17 mouse cellular contexts compared by ENCODE assay signal in the genomic region with DNA sequence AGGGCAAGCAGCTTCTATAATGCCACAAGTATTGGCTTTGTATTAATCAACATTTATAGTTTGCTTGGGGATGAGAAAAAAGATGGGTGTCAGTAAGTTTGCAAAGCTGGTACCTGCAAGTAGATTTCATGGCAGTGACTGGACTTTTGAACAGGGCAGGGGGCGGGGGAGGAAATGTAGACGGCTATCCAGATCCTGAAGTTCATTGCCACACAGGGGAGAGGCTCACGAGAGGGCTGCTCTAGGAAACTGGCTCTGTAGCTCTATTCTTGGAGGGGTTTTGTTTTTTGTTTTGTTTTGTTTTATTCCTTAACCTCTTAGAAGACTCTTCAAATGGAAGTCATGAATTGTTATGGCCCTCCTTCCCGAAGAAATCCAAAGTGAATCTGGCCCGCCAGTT.
DNase-seq lines count a peak whose midpoint lies in the region; ATAC-seq and TF ChIP-seq lines count a peak whose summit lies in the region.
"Had no signal": no experiment of that assay in that cellular context is flagged by ENCODE, and none has a peak within 500 bp of the region (broad histone marks: within the 10 kb centered on the region; RNA-seq: fewer than 3 reads in every experiment).

No protein-coding gene starts in this region.

- peak overlapping the region; percentile 25 for H3K27ac ChIP-seq in heart, embryonic 12.5 days (ENCODE audit: poor library complexity, severe bottlenecking)
- H3K27ac ChIP-seq in limb, embryonic 11.5 days (replicated peaks; ENCODE audit: low read depth, low read length): 0 out of 2 replicates have a peak overlapping the region, but pooled peaks have one; percentile 4
- no peak overlapping the region for H3K27ac ChIP-seq in limb, embryonic 10.5 days
- H3K27ac ChIP-seq in forebrain, postnatal 0 days (ENCODE audit: low read depth, low read length): peak overlapping the region; percentile 42
- H3K27ac ChIP-seq in olfactory bulb, adult 2 months (ENCODE audit: insufficient read depth, low read depth, low read length): 0 out of 2 replicates have a peak overlapping the region, but pooled peaks have one; percentile 20
- H3K27ac ChIP-seq: embryonic facial prominence, embryonic 15.5 days; liver, embryonic 12.5 days; lung, embryonic 15.5 days had no signal

- no peak for TF ChIP-seq POLR2A in olfactory bulb, adult 2 months (IDR thresholded peaks at IDR 0.05; ENCODE audit: insufficient read depth, low read depth, low read length)

- no peak overlapping the region for H3K9ac ChIP-seq in heart, embryonic 12.5 days
- no peak overlapping the region for H3K9ac ChIP-seq in limb, embryonic 11.5 days (ENCODE audit: low read length)
- no peak overlapping the region for H3K9ac ChIP-seq in forebrain, postnatal 0 days
- H3K9ac ChIP-seq: embryonic facial prominence, embryonic 15.5 days; liver, embryonic 12.5 days; lung, embryonic 15.5 days had no signal

- H3K4me2 ChIP-seq in heart, embryonic 12.5 days: no peak overlapping the region
- H3K4me2 ChIP-seq in limb, embryonic 11.5 days (ENCODE audit: low read depth, severe bottlenecking): no peak overlapping the region
- no peak overlapping the region for H3K4me2 ChIP-seq in forebrain, postnatal 0 days (ENCODE audit: low read depth)
- H3K4me2 ChIP-seq: embryonic facial prominence, embryonic 15.5 days; liver, embryonic 12.5 days; lung, embryonic 15.5 days; midbrain, embryonic 11.5 days had no signal

- ATAC-seq in heart, embryonic 12.5 days (ENCODE audit: insufficient number of reproducible peaks, low FRiP score): no peak
- no peak for ATAC-seq in limb, embryonic 11.5 days (ENCODE audit: insufficient number of reproducible peaks, low FRiP score, low TSS enrichment, low read depth)
- ATAC-seq in forebrain, postnatal 0 days: no peak
- ATAC-seq: liver, embryonic 12.5 days had no signal

- H3K27me3 ChIP-seq in heart, embryonic 12.5 days (replicated peaks): no peaks in the 10 kb centered on the region
- no peaks in the 10 kb centered on the region for H3K27me3 ChIP-seq in limb, embryonic 11.5 days (ENCODE audit: control insufficient read depth, insufficient read depth, low read length)
- H3K27me3 ChIP-seq in limb, embryonic 10.5 days (ENCODE audit: low read depth, poor library complexity, severe bottlenecking): no peaks in the 10 kb centered on the region
- no peaks in the 10 kb centered on the region for H3K27me3 ChIP-seq in forebrain, postnatal 0 days (ENCODE audit: insufficient read depth, low read length)
- H3K27me3 ChIP-seq: embryonic facial prominence, embryonic 15.5 days; liver, embryonic 12.5 days; lung, embryonic 15.5 days had no signal

- 69% methylated on average over 5 of the region's 5 CpGs for WGBS in heart, embryonic 12.5 days
- 81% methylated on average over 5 of the region's 5 CpGs for WGBS in limb, embryonic 11.5 days
- WGBS in limb, embryonic 10.5 days: 82% methylated on average over 5 of the region's 5 CpGs
- WGBS in forebrain, postnatal 0 days: 45% methylated on average over 5 of the region's 5 CpGs
- 77% methylated on average over 5 of the region's 5 CpGs for WGBS in olfactory bulb, adult 2 months

- H3K36me3 ChIP-seq in heart, embryonic 12.5 days: no peaks in the 10 kb centered on the region
- no peaks in the 10 kb centered on the region for H3K36me3 ChIP-seq in limb, embryonic 11.5 days (ENCODE audit: control insufficient read depth, insufficient read depth, low read length)
- H3K36me3 ChIP-seq in limb, embryonic 10.5 days: no peaks in the 10 kb centered on the region
- H3K36me3 ChIP-seq in forebrain, postnatal 0 days (ENCODE audit: insufficient read depth): no peaks in the 10 kb centered on the region
- H3K36me3 ChIP-seq: embryonic facial prominence, embryonic 15.5 days; liver, embryonic 12.5 days; lung, embryonic 15.5 days had no signal

- H3K9me3 ChIP-seq in heart, embryonic 12.5 days (replicated peaks): no peaks in the 10 kb centered on the region
- H3K9me3 ChIP-seq in limb, embryonic 11.5 days (ENCODE audit: control insufficient read depth, low read length): no peaks in the 10 kb centered on the region
- no peaks in the 10 kb centered on the region for H3K9me3 ChIP-seq in limb, embryonic 10.5 days (replicated peaks)
- no peaks in the 10 kb centered on the region for H3K9me3 ChIP-seq in forebrain, postnatal 0 days (ENCODE audit: low read length)
- H3K9me3 ChIP-seq: embryonic facial prominence, embryonic 15.5 days; liver, embryonic 12.5 days; lung, embryonic 15.5 days had no signal

- H3K4me3 ChIP-seq in heart, embryonic 12.5 days: no peak overlapping the region
- H3K4me3 ChIP-seq in limb, embryonic 11.5 days (ENCODE audit: low read depth, low read length): no peak overlapping the region
- no peak overlapping the region for H3K4me3 ChIP-seq in limb, embryonic 10.5 days
- no peak overlapping the region for H3K4me3 ChIP-seq in forebrain, postnatal 0 days (ENCODE audit: low read depth, low read length)
- no peak overlapping the region for H3K4me3 ChIP-seq in olfactory bulb, adult 2 months (ENCODE audit: insufficient read depth, low read depth, low read length)
- H3K4me3 ChIP-seq: embryonic facial prominence, embryonic 15.5 days; liver, embryonic 12.5 days; lung, embryonic 15.5 days had no signal

- intact Hi-C loops in heart, postnatal 14 days (cut with DNase I): no loop called here

- no peak for DNase-seq in heart, postnatal 14 days
- DNase-seq in limb, embryonic 11.5 days (ENCODE audit: low spot score): no peak
- no peak for DNase-seq in limb, embryonic 10.5 days (ENCODE audit: low spot score)
- no peak for DNase-seq in forebrain, postnatal 0 days
- no peak for DNase-seq in lung, postnatal 4 days
- DNase-seq: adrenal gland, postnatal 36 days; B cell, adult 2 months; cerebellum, adult 11-12 months; gastrocnemius, postnatal 36 days; kidney, adult 2 months; kidney, postnatal 10 days had no signal

- no peak for TF ChIP-seq CTCF in forebrain, postnatal 0 days (IDR thresholded peaks at IDR 0.05; ENCODE audit: low read depth)
- no peak for TF ChIP-seq CTCF in olfactory bulb, adult 2 months (IDR thresholded peaks at IDR 0.05; ENCODE audit: insufficient read depth, low read depth, low read length)

- peaks cover 42% of the 10 kb centered on the region for H3K4me1 ChIP-seq in heart, embryonic 12.5 days (replicated peaks)
- peaks cover 4% of the 10 kb centered on the region; the same call in 1 of the 2 replicates for H3K4me1 ChIP-seq in limb, embryonic 11.5 days (ENCODE audit: control insufficient read depth, insufficient read depth, low read length)
- peaks cover 17% of the 10 kb centered on the region; the same call in 1 of the 2 replicates for H3K4me1 ChIP-seq in limb, embryonic 10.5 days
- peaks cover 20% of the 10 kb centered on the region for H3K4me1 ChIP-seq in forebrain, postnatal 0 days (ENCODE audit: insufficient read depth)
- H3K4me1 ChIP-seq in olfactory bulb, adult 2 months (ENCODE audit: control insufficient read depth, insufficient read depth, low read length): peaks cover 4% of the 10 kb centered on the region; the same call in 1 of the 2 replicates
- H3K4me1 ChIP-seq: embryonic facial prominence, embryonic 15.5 days had no signal
